Comparison of ENCODE assay signal across 8 mouse cellular contexts in the genomic region with DNA sequence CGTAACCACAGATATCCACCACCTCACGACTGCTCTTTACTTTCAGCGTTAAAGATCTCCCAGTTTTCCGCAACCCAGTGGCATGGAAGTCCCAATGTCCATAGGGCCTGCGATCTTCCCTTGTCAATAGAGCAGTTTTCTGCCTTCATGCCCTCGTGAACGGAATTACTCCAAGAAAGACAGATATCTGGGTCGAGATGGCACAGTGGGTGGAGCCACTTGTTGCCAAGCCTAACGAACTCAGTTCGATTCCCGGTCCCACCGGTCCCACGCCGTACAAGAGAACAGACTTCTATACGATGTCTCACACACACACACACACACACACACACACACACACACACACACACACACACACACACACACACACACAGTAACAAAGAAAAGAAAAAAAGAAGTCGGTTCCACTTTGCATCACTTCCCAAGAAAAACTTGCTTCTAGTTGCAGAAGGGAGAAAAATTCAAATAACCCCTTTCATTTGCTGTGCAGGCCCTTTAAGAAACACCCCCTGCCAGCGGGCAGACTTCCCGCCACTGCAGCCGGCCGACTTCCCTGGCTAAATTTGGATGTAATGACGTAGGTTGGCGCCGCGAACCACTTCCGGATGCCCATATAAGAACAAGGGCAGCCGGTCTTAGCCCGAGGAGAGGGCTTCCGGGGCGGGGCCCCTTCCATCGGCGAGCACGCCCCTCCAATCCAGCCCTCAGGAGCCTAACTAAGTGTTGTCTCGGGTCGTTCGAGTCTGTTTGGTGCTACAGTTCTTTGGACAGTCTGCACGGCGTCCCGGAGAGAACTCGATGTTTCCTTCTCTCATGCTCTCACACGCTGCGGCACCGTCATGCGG. TPM values are rescaled to one million over a fixed set of nuclear protein-coding genes. Genes with fewer than 3 reads are reported as not detected.
DNase-seq lines count a peak whose midpoint lies in the region; ATAC-seq and TF ChIP-seq lines count a peak whose summit lies in the region.

No protein-coding gene starts in this region.

- WGBS in heart, embryonic 12.5 days, result 2% methylated on average over 43 of the region's 43 CpGs
- 3% methylated on average over 43 of the region's 43 CpGs for WGBS in liver, embryonic 12.5 days (ENCODE audit: insufficient replicate concordance)
- 2% methylated on average over 43 of the region's 43 CpGs for WGBS in stomach, embryonic 15.5 days

- H3K4me1 ChIP-seq in erythroblast, embryonic 14.5 days (ENCODE audit: control insufficient read depth), result peaks cover 93% of the 10 kb centered on the region
- peaks cover 29% of the 10 kb centered on the region for H3K4me1 ChIP-seq in heart, embryonic 12.5 days (replicated peaks)
- H3K4me1 ChIP-seq in liver, embryonic 12.5 days, result peaks cover 75% of the 10 kb centered on the region
- H3K4me1 ChIP-seq in stomach, embryonic 15.5 days, result peaks cover 22% of the 10 kb centered on the region

- peak overlapping the region; percentile 78 for H3K9ac ChIP-seq in heart, embryonic 12.5 days
- peak overlapping the region; percentile 92 for H3K9ac ChIP-seq in liver, embryonic 12.5 days
- peak overlapping the region; percentile 66; the same call in 1 of the 2 replicates for H3K9ac ChIP-seq in stomach, embryonic 15.5 days

- no peaks in the 10 kb centered on the region for H3K27me3 ChIP-seq in C2C12 (ENCODE audit: control insufficient read depth, insufficient read depth, insufficient read length)
- H3K27me3 ChIP-seq in erythroblast, embryonic 14.5 days (ENCODE audit: control insufficient read depth), result peaks cover 3% of the 10 kb centered on the region
- no peaks in the 10 kb centered on the region for H3K27me3 ChIP-seq in heart, embryonic 12.5 days (replicated peaks)
- no peaks in the 10 kb centered on the region for H3K27me3 ChIP-seq in liver, embryonic 12.5 days (replicated peaks)
- no peaks in the 10 kb centered on the region for H3K27me3 ChIP-seq in stomach, embryonic 15.5 days (replicated peaks)

- no peaks in the 10 kb centered on the region for H3K36me3 ChIP-seq in C2C12 (ENCODE audit: control insufficient read depth, insufficient read depth)
- peaks cover 19% of the 10 kb centered on the region for H3K36me3 ChIP-seq in erythroblast, embryonic 14.5 days (ENCODE audit: control insufficient read depth)
- 0 out of 2 replicates have a peak, but pooled peaks cover 6% of the 10 kb centered on the region for H3K36me3 ChIP-seq in heart, embryonic 12.5 days
- H3K36me3 ChIP-seq in liver, embryonic 12.5 days, result peaks cover 4% of the 10 kb centered on the region; the same call in 1 of the 2 replicates
- H3K36me3 ChIP-seq in stomach, embryonic 15.5 days, result peaks cover 5% of the 10 kb centered on the region; the same call in 1 of the 2 replicates

- peak overlapping the region; percentile 98 for H3K27ac ChIP-seq in heart, embryonic 12.5 days (ENCODE audit: poor library complexity, severe bottlenecking)
- peak overlapping the region; percentile 98 for H3K27ac ChIP-seq in liver, embryonic 12.5 days
- H3K27ac ChIP-seq in stomach, embryonic 15.5 days, result peak overlapping the region; percentile 99

- peak overlapping the region; percentile 85 for H3K4me2 ChIP-seq in heart, embryonic 12.5 days
- peak overlapping the region; percentile 98 for H3K4me2 ChIP-seq in liver, embryonic 12.5 days
- H3K4me2 ChIP-seq in stomach, embryonic 15.5 days, result peak overlapping the region; percentile 78

- H3K4me3 ChIP-seq in C2C12 (ENCODE audit: insufficient read depth, poor library complexity, severe bottlenecking), result peak overlapping the region; percentile 48
- peak overlapping the region; percentile 92 for H3K4me3 ChIP-seq in erythroblast, embryonic 14.5 days (replicated peaks)
- peak overlapping the region; percentile 91 for H3K4me3 ChIP-seq in heart, embryonic 12.5 days
- peak overlapping the region; percentile 75 for H3K4me3 ChIP-seq in liver, embryonic 12.5 days
- H3K4me3 ChIP-seq in stomach, embryonic 15.5 days (replicated peaks), result peak overlapping the region; percentile 89

- ATAC-seq in heart, embryonic 12.5 days (ENCODE audit: insufficient number of reproducible peaks, low FRiP score), result peak; percentile 87
- ATAC-seq in liver, embryonic 12.5 days, result peak; percentile 80
- ATAC-seq in stomach, embryonic 15.5 days (ENCODE audit: insufficient read depth, low FRiP score, low read depth), result peak; percentile 85

- peaks cover 61% of the 10 kb centered on the region for H3K79me2 ChIP-seq in C2C12 (ENCODE audit: control insufficient read depth, insufficient read depth)

- TF ChIP-seq POLR2A in brain, embryonic 14.5 days (IDR thresholded peaks at IDR 0.05; ENCODE audit: borderline replicate concordance, extremely low read depth, insufficient read depth, insufficient read length, poor library complexity, severe bottlenecking), result peak; percentile 67; the same call in 1 of the 2 replicates

- peak; percentile 99 for DNase-seq in brain, embryonic 14.5 days (ENCODE audit: low read depth)
- peak; percentile 98 for DNase-seq in kidney, postnatal 10 days
- DNase-seq in natural killer cell, adult 2 months (ENCODE audit: low spot score in 2 of 2), result peak; percentile 94 to 95

- TF ChIP-seq CTCF in C2C12 (IDR thresholded peaks at IDR 0.05; ENCODE audit: control insufficient read depth, insufficient read depth, insufficient read length), result no peak
- TF ChIP-seq CTCF in brain, embryonic 14.5 days (IDR thresholded peaks at IDR 0.05; ENCODE audit: borderline replicate concordance, extremely low read depth, insufficient read depth, insufficient read length), result no peak

- H3K9me3 ChIP-seq in erythroblast, embryonic 14.5 days (ENCODE audit: control insufficient read depth, low read length), result no peaks in the 10 kb centered on the region
- no peaks in the 10 kb centered on the region for H3K9me3 ChIP-seq in heart, embryonic 12.5 days (replicated peaks)
- no peaks in the 10 kb centered on the region for H3K9me3 ChIP-seq in liver, embryonic 12.5 days (replicated peaks)
- H3K9me3 ChIP-seq in stomach, embryonic 15.5 days, result no peaks in the 10 kb centered on the region

- peaks cover 29% of the 10 kb centered on the region for H3K79me3 ChIP-seq in C2C12 (ENCODE audit: low read depth)

- peak overlapping the region; percentile 77 for H3ac ChIP-seq in C2C12 (ENCODE audit: control insufficient read depth, insufficient read length, low read depth)

TF ChIP-seq in C2C12, 6 proteins besides CTCF, POLR2A, EP300 and RAD21:
- no peak for TF ChIP-seq MYOD1 (IDR thresholded peaks at IDR 0.05; ENCODE audit: control insufficient read depth, insufficient read length, low read depth)
- TF ChIP-seq MAX (IDR thresholded peaks at IDR 0.05), result no peak
- no peak for TF ChIP-seq USF1 (IDR thresholded peaks at IDR 0.05; ENCODE audit: low read depth)
- TF ChIP-seq MYOG (IDR thresholded peaks at IDR 0.05; ENCODE audit: control insufficient read depth, extremely low read depth, insufficient read length), result no peak
- TF ChIP-seq FOSL1 (IDR thresholded peaks at IDR 0.05; ENCODE audit: insufficient read depth, low read length, poor library complexity, severe bottlenecking), result no peak
- TF ChIP-seq CEBPB (IDR thresholded peaks at IDR 0.05; ENCODE audit: low read depth), result no peak

RNA-seq across cellular contexts. Expression of a gene that starts 1.1 kb away (rescaled TPM):
- polyA plus RNA-seq in C2C12 (2012; fragmentation: generic; extraction: Trizol), result 61.4 TPM
- 7.3 and 11.0 TPM in 2 replicates for polyA plus RNA-seq in brain, embryonic 14.5 days (2012; rRNA removed)
- polyA plus RNA-seq in erythroblast, embryonic 14.5 days (2012), result 17.2 and 18.5 TPM in 2 replicates
- 63.4 and 68.1 TPM in 2 replicates for polyA plus RNA-seq in heart, embryonic 12.5 days (2016; fragmentation: Nextera tagmentation; extraction: Ambion mirVana)
- 36.4 and 37.4 TPM in 2 replicates for polyA plus RNA-seq in liver, embryonic 12.5 days (2016; fragmentation: Nextera tagmentation; extraction: Ambion mirVana)
- 86.4 and 90.3 TPM in 2 replicates for polyA plus RNA-seq in stomach, embryonic 15.5 days (2015; fragmentation: Nextera tagmentation; extraction: Ambion mirVana)

RNA-seq across cellular contexts. Expression of a gene that starts 22.4 kb away (rescaled TPM):
- polyA plus RNA-seq in C2C12 (2012; fragmentation: generic; extraction: Trizol), result 117 TPM
- 113 and 120 TPM in 2 replicates for polyA plus RNA-seq in brain, embryonic 14.5 days (2012; rRNA removed)
- 8.9 and 9.0 TPM in 2 replicates for polyA plus RNA-seq in erythroblast, embryonic 14.5 days (2012)
- polyA plus RNA-seq in heart, embryonic 12.5 days (2016; fragmentation: Nextera tagmentation; extraction: Ambion mirVana), result 46.2 and 49.5 TPM in 2 replicates
- polyA plus RNA-seq in liver, embryonic 12.5 days (2016; fragmentation: Nextera tagmentation; extraction: Ambion mirVana), result 57.3 and 62.0 TPM in 2 replicates
- polyA plus RNA-seq in stomach, embryonic 15.5 days (2015; fragmentation: Nextera tagmentation; extraction: Ambion mirVana), result 56.2 and 63.9 TPM in 2 replicates

RNA-seq across cellular contexts. Expression of a gene that starts 24.0 kb away (rescaled TPM):
- polyA plus RNA-seq in C2C12 (2012; fragmentation: generic; extraction: Trizol), result 81.5 TPM
- 81.8 and 87.0 TPM in 2 replicates for polyA plus RNA-seq in brain, embryonic 14.5 days (2012; rRNA removed)
- 7.0 and 8.5 TPM in 2 replicates for polyA plus RNA-seq in erythroblast, embryonic 14.5 days (2012)
- polyA plus RNA-seq in heart, embryonic 12.5 days (2016; fragmentation: Nextera tagmentation; extraction: Ambion mirVana), result 20.9 and 21.3 TPM in 2 replicates
- 12.5 and 12.9 TPM in 2 replicates for polyA plus RNA-seq in liver, embryonic 12.5 days (2016; fragmentation: Nextera tagmentation; extraction: Ambion mirVana)
- polyA plus RNA-seq in stomach, embryonic 15.5 days (2015; fragmentation: Nextera tagmentation; extraction: Ambion mirVana), result 15.8 and 17.4 TPM in 2 replicates

RNA-seq across cellular contexts. Expression of a gene that starts 37.6 kb away (rescaled TPM):
- polyA plus RNA-seq in C2C12 (2012; fragmentation: generic; extraction: Trizol), result 0.04 TPM
- polyA plus RNA-seq in brain, embryonic 14.5 days (2012; rRNA removed), result 3.4 and 4.7 TPM in 2 replicates
- polyA plus RNA-seq in erythroblast, embryonic 14.5 days (2012), result 61.4 and 62.8 TPM in 2 replicates
- polyA plus RNA-seq in heart, embryonic 12.5 days (2016; fragmentation: Nextera tagmentation; extraction: Ambion mirVana), result 18.1 and 19.7 TPM in 2 replicates
- 82.3 and 83.1 TPM in 2 replicates for polyA plus RNA-seq in liver, embryonic 12.5 days (2016; fragmentation: Nextera tagmentation; extraction: Ambion mirVana)
- polyA plus RNA-seq in stomach, embryonic 15.5 days (2015; fragmentation: Nextera tagmentation; extraction: Ambion mirVana), result 7.1 and 9.7 TPM in 2 replicates

RNA-seq across cellular contexts. Expression of a gene that starts 59.1 kb away (rescaled TPM):
- 2.9 TPM for polyA plus RNA-seq in C2C12 (2012; fragmentation: generic; extraction: Trizol)
- 0.92 and 1.5 TPM in 2 replicates for polyA plus RNA-seq in brain, embryonic 14.5 days (2012; rRNA removed)
- 11.0 and 11.9 TPM in 2 replicates for polyA plus RNA-seq in erythroblast, embryonic 14.5 days (2012)
- 5.4 and 6.9 TPM in 2 replicates for polyA plus RNA-seq in heart, embryonic 12.5 days (2016; fragmentation: Nextera tagmentation; extraction: Ambion mirVana)
- polyA plus RNA-seq in liver, embryonic 12.5 days (2016; fragmentation: Nextera tagmentation; extraction: Ambion mirVana), result 11.0 and 12.0 TPM in 2 replicates
- 3.5 and 4.1 TPM in 2 replicates for polyA plus RNA-seq in stomach, embryonic 15.5 days (2015; fragmentation: Nextera tagmentation; extraction: Ambion mirVana)

Comparison
In these comparisons a context has a peak if more than half of its experiments do, and no peak if none do; other contexts are left out.
1. Peak in every context shown above with its lines: DNase-seq, ATAC-seq, H3K4me3 ChIP-seq and H3K27ac ChIP-seq.